Mouse (Mus musculus) midbrain, embryonic 15.5 days (tissue): ENCODE results near the gene Sv2b. TPM values are rescaled to one million over a fixed set of nuclear protein-coding genes. Genes with fewer than 3 reads are reported as not detected.
"Not testable (repeated sequence)": the region's sequence is repeated elsewhere in the genome, so short reads cannot be mapped to it uniquely, and the experiment has no call there.

Source experiments
- ATAC-seq: fragments of 200-750 bp; cut with Nextera tagmentation; replicated peaks from 2 replicates; pipeline ENCODE4 v1.8.0; 2017; ENCODE audit warnings: moderate TSS enrichment
- H3K27ac ChIP-seq: fragments of 300-500 bp; sonication (generic); 2 replicates; pipeline ENCODE4 v1.5.1; 2015; ENCODE audit warnings: mild to moderate bottlenecking, inconsistent platforms
- H3K27me3 ChIP-seq: fragments of 300-500 bp; sonication (generic); replicated peaks from 2 replicates; pipeline ENCODE4 v1.6.1; 2015; ENCODE audit warnings: inconsistent platforms
- H3K36me3 ChIP-seq: fragments of 300-500 bp; sonication (generic); replicated peaks from 2 replicates; pipeline ENCODE4 v1.6.1; 2015; ENCODE audit warnings: inconsistent platforms
- H3K4me1 ChIP-seq: fragments of 300-500 bp; sonication (generic); 2 replicates; pipeline ENCODE4 v1.6.1; 2015; ENCODE audit warnings: inconsistent platforms
- H3K4me2 ChIP-seq: fragments of 300-500 bp; sonication (generic); 2 replicates; pipeline ENCODE4 v1.6.1; 2015; ENCODE audit warnings: inconsistent platforms, mild to moderate bottlenecking, moderate library complexity
- H3K4me3 ChIP-seq: fragments of 300-500 bp; sonication (generic); 2 replicates; pipeline ENCODE4 v1.5.1; 2015; ENCODE audit warnings: mild to moderate bottlenecking, inconsistent platforms
- H3K9ac ChIP-seq: fragments of 300-500 bp; sonication (generic); 2 replicates; pipeline ENCODE4 v1.6.1; 2015; ENCODE audit warnings: mild to moderate bottlenecking, inconsistent platforms
- H3K9me3 ChIP-seq: fragments of 300-500 bp; sonication (generic); 2 replicates; pipeline ENCODE4 v1.6.1; 2016; ENCODE audit warnings: inconsistent platforms
- WGBS: fragments of 180-500 bp; shearing (Covaris S2); methylation state at CpG from one replicate; pipeline ENCODE4 v1.1.7; 2015; ENCODE audit warnings: mixed read lengths; 5-methylcytosine and 5-hydroxymethylcytosine counted together
- polyA plus RNA-seq: library from polyadenylated mRNA; unstranded; fragments of >200 nt; fragmentation: Nextera tagmentation; extraction: Ambion mirVana; gene quantifications from 2 replicates; pipeline ENCODE4 v1.2.1, GENCODE M21; 2015

The Sv2b gene
- polyA plus RNA-seq, 1 experiment from 2014 or later, result 7.1 TPM

DNA sequence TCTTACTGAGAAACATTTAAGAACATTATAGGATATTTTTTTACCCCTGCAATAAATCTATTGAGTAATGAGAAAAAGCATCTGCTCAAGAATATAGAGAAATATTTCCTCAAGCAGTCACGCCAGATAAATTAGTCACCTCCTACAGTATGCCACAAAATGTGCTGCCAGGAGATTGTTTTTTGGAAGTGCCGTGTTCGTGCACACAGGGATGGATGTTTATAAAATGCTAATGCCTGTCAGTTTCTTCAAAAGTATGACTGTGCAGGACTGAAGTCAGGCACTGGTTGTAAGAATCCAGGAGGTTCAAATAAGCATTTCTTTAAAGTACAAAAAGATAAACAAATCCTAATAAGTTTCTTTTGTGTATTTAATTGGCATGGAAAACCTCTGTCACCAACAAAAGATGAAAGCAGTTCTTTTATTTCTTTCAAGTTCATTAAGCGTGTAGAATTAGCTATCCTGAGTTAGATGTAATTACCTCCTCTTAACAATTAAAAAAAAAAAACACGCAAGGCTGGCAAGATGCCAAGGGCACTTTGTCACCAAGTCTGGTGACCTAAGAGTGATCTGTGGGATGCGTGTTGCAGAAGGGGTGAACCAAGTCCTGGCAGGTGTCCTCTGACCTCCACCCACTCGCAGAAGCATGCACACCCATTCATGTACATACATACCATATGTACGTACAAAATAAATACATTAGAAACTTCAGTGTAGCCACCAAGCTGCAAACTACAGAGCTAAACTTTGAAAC is 68.1 kb downstream of the Sv2b start:
- Histone ChIP-seq H3K36me3 (no peaks in the 10 kb centered on the region), H3K9ac (no peak overlapping the region), H3K4me2 (no peak overlapping the region), H3K4me3 (no peak overlapping the region), H3K4me1 (no peaks in the 10 kb centered on the region), H3K9me3 (no peaks in the 10 kb centered on the region), H3K27ac (no peak overlapping the region), H3K27me3 (no peaks in the 10 kb centered on the region)
- ATAC-seq, result no peak
- 41% methylated on average over 8 of the region's 8 CpGs for WGBS

DNA sequence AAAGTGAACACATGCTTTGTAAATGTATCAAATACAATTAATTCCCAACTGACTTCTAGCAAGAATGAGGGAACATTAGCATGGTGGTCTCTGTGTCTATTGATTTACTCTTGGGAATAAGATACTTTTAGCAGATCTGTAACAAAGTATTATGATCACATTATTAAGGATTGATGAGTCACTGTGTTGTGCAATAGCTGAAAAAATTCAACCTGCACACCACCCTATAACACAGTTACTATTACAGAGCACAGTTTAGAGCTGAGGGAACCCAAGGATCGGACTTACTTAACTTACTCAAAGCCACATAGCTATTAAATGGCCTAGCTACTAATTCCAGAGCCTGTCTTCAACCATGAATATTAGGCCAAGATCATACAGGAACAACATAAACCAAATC is 72.7 kb downstream of the Sv2b start:
- ATAC-seq, result no peak
- Histone ChIP-seq H3K4me3 (no peak overlapping the region), H3K27ac (no peak overlapping the region), H3K4me2 (no peak overlapping the region), H3K4me1 (no peaks in the 10 kb centered on the region), H3K27me3 (no peaks in the 10 kb centered on the region), H3K36me3 (no peaks in the 10 kb centered on the region), H3K9ac (no peak overlapping the region), H3K9me3 (no peaks in the 10 kb centered on the region)
- WGBS, result 91% methylated on average over 1 of the region's 1 CpGs

DNA sequence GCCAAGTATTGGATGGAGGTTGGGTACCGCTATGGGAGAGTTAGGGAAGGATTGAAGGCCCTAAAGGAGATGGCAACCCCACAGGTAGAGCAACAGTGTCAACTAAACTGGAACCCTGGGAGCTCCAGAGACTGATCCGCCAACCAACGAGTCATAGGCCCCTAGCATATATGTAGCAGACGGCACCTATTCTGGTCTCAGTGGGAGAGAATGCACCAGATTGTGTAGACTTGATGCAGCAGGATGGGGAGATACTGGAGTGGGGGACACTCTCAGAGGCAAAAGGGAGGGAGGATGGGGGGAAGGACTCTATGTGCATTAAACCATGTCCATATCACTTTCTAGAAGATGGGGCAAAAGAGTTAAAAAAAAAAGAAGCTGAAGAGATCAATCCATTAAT is 84.9 kb downstream of the Sv2b start:
- Histone ChIP-seq H3K36me3 (no peaks in the 10 kb centered on the region), H3K27me3 (no peaks in the 10 kb centered on the region), H3K4me2 (no peak overlapping the region), H3K4me3 (no peak overlapping the region), H3K9ac (no peak overlapping the region), H3K4me1 (no peaks in the 10 kb centered on the region), H3K27ac (no peak overlapping the region), H3K9me3 (no peaks in the 10 kb centered on the region)
- WGBS, result 94% methylated on average over 4 of the region's 4 CpGs
- ATAC-seq, result no peak

DNA sequence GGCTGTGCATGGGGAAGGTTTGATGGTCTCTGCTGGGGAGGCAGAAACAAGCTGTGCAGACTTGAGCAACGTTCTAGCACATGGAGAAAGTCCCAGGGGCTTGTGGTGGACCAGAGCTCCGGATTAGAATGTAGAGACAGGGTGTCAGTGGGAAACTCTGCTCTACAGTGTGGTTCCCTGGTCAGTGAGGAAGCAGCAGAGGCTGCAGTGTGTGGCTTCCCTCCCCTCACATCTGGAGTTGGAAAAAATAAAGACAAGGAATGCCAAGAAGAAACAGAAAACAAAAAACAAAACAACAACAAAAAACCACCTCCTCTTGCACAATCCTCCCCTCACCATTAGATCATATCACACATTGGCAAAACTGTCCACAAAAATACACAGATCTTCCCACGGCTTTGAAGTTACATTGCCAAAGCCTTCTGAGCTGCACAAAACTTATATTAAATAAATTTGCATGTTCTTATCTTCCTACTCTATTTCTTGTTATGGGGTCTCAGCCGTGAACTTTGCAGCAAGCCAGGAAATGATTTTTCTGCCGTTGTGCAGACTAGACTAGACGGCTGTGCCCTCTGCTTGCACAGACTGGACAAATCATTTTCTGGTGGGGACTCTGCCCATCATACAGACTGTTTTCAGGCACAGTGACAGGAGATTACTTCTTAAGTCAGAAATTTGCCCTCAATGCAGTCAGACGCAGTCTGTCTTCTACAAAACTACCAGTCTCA is 86.2 kb downstream of the Sv2b start:
- Histone ChIP-seq H3K4me3 (no peak overlapping the region), H3K27me3 (no peaks in the 10 kb centered on the region), H3K4me1 (no peaks in the 10 kb centered on the region), H3K9me3 (no peaks in the 10 kb centered on the region), H3K9ac (no peak overlapping the region), H3K4me2 (no peak overlapping the region), H3K27ac (no peak overlapping the region), H3K36me3 (no peaks in the 10 kb centered on the region)
- no peak for ATAC-seq
- 76% methylated on average over 7 of the region's 7 CpGs for WGBS

DNA sequence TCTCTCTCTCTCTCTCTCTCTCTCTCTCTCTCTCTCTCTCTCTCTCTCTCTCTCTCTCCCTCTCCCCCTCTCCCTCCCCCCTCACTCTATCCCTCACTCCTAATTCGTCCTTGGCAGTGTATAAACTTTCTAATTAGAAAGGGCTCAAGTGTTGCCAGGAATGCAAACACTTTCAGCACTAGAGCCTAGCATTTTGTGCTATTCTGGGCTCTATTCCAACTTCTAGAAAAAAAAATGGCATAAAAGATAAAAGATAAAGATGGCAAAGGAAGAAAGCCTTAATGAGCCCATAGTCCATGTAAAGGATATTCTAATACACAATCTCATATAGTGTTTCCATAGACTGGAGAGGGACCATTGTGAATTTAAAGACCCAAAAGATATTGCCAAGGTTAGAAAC is 88.3 kb downstream of the Sv2b start:
- Histone ChIP-seq H3K4me1 (no peaks in the 10 kb centered on the region), H3K36me3 (no peaks in the 10 kb centered on the region), H3K4me2 (no peak overlapping the region), H3K9ac (no peak overlapping the region), H3K27ac (no peak overlapping the region), H3K9me3 (no peaks in the 10 kb centered on the region), H3K27me3 (no peaks in the 10 kb centered on the region), H3K4me3 (no peak overlapping the region)
- ATAC-seq, result no peak
- WGBS, result 19% methylated on average over 1 of the region's 1 CpGs

DNA sequence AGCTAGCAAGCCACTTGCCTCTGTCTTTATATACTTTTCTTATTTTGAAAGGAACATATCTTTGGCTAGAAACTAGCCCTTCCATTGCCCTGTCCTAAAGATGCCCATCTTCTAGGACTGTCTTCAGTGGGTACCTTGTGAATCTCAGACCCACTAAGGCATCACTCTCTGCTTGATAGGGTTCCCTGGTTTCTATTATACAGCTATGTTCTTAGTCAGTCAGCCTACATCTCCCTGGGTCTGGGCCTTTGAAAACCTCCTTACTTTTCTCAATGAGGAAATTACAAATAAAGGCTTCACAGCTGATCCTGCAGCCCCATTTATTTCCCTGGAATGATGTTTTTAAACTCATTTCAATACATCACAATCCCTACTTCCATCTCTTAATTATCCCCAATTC is 88.8 kb downstream of the Sv2b start:
- Histone ChIP-seq H3K4me1 (no peaks in the 10 kb centered on the region), H3K4me2 (no peak overlapping the region), H3K9ac (no peak overlapping the region), H3K4me3 (no peak overlapping the region), H3K36me3 (no peaks in the 10 kb centered on the region), H3K27ac (no peak overlapping the region), H3K27me3 (no peaks in the 10 kb centered on the region), H3K9me3 (no peaks in the 10 kb centered on the region)
- ATAC-seq, result no peak

DNA sequence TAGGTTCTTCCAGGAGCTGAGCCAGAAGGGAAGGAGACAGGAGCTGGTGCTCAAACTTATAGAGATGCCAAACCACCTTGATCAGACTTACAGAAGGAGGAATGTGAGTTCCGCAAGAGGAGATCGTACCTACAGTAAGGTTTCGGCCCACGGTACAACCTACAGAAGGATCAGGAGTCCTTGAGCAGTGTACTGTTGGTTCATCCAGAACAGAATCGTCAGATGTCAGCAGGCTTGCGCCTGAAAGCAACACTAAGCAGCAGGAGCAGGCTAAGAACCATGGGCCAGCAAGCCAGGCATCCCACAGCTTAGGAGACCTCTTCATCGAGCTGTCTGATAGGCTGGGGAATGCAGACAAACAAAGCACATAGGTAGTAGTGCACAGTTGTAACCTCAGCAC is 92.9 kb downstream of the Sv2b start:
- H3K4me1 ChIP-seq, result no peaks in the 10 kb centered on the region
- H3K4me2 ChIP-seq, result no peak overlapping the region
- H3K4me3 ChIP-seq, result no peak overlapping the region
- H3K27ac ChIP-seq, result no peak overlapping the region
- 86% methylated on average over 7 of the region's 7 CpGs for WGBS
- H3K27me3 ChIP-seq, result no peaks in the 10 kb centered on the region
- no peaks in the 10 kb centered on the region for H3K36me3 ChIP-seq
- no peaks in the 10 kb centered on the region for H3K9me3 ChIP-seq
- no peak overlapping the region for H3K9ac ChIP-seq
- no peak for ATAC-seq

DNA sequence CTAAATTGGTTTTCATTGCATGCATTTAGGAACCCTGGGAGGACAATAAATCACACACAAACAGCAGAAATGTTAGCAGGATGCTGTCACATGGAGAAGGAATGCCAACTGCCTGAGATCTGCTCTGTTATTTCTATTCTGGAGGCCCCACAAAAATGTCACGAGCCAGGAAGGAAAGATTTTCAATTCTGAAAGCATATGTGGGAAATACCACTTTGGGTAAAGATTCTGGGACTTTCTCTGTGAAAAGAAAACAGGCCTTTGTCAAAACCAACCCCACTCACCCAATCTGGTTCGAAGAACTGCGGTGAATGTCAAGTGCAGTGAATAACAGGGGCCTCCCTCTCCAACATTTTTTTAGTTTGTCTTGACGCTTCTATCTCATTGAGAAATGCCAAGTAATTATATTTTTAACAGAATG is 99.8 kb downstream of the Sv2b start:
- H3K9me3 ChIP-seq, result no peaks in the 10 kb centered on the region
- no peaks in the 10 kb centered on the region for H3K4me1 ChIP-seq
- ATAC-seq, result no peak
- no peak overlapping the region for H3K9ac ChIP-seq
- H3K27ac ChIP-seq, result no peak overlapping the region
- H3K4me3 ChIP-seq, result no peak overlapping the region
- H3K36me3 ChIP-seq, result no peaks in the 10 kb centered on the region
- 52% methylated on average over 4 of the region's 4 CpGs for WGBS
- H3K4me2 ChIP-seq, result no peak overlapping the region
- H3K27me3 ChIP-seq, result no peaks in the 10 kb centered on the region

DNA sequence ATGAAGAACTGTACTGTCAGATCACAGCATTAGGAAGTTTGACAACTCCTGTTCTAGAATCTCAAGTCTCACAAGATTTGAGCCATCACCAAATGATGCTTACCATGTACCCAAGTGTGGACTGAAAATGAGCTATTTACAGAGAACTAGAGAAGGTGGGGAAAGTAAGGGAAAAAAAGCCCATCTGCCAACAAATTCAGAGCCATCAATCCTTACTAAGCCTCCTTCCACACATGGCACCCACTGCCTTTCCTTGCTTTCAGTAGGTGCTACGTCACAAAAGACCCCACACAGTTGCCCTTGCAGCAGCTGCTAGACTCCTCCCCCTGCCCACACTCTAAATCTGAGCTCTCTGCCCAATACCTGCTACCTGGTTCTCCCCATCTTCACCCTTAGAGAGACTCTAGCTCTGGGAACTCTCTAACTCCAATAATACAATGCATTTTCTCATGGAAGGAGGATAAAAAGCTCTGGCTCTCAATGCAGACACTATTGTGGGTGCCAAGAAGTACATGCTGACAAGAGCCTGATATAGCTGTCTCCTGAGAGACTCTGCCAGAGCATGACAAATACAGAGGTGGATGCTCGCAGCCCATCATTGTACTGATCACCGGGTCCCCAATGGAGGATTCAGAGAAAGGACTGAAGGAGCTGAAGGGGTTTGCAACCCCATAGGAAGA is 101.0 kb downstream of the Sv2b start:
- Histone ChIP-seq H3K4me3 (no peak overlapping the region), H3K9me3 (no peaks in the 10 kb centered on the region), H3K4me1 (no peaks in the 10 kb centered on the region), H3K27me3 (no peaks in the 10 kb centered on the region), H3K4me2 (no peak overlapping the region), H3K36me3 (no peaks in the 10 kb centered on the region), H3K9ac (no peak overlapping the region), H3K27ac (no peak overlapping the region)
- ATAC-seq, result no peak
- 72% methylated on average over 3 of the region's 3 CpGs for WGBS

DNA sequence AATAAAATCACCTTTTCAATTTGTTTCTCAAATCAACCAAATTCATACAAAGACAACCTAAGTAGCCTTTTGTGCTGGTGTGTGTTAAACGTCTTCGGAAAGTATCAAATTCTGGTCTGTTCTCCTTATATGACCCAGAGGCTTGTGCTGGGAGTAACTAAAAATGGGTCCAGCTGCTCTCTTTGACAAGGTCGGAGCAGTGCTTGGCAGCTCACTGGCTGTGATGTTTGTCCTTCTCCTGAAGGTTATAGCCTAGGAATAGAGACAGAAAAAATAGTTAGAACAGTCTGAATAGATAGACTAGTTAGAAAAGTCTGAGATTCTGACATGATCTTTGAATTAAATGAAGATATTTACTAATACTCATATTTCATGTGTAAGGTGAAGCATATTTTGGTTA is 102.4 kb downstream of the Sv2b start:
- no peak for ATAC-seq
- no peaks in the 10 kb centered on the region for H3K4me1 ChIP-seq

DNA sequence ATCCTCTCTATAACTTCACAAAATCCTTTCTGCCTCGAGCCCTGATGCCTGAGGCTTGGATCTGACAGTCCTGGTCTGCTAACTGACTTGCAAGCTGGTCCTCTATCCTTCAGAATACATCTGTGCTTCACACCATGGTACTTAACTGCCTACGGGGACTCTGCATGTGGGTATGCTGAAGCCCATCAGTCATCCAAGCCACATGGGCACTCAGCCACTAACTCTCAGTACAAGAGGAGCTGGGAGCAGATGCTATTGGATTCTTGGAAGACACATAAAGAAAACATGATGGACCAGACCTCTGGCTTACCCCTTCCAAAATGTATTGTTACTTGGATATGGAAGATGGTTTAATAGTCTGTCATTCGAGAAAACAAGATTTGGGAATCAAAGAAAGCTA is 103.7 kb downstream of the Sv2b start:
- Histone ChIP-seq H3K27me3 (no peaks in the 10 kb centered on the region), H3K4me2 (no peak overlapping the region), H3K4me1 (no peaks in the 10 kb centered on the region), H3K36me3 (no peaks in the 10 kb centered on the region), H3K9me3 (no peaks in the 10 kb centered on the region), H3K27ac (no peak overlapping the region), H3K4me3 (no peak overlapping the region), H3K9ac (no peak overlapping the region)
- 83% methylated on average over 3 of the region's 3 CpGs for WGBS
- no peak for ATAC-seq

More for the DNA sequence above, 102.4 kb downstream of the Sv2b start:
- H3K9ac ChIP-seq, result no peak overlapping the region
- H3K9me3 ChIP-seq, result no peaks in the 10 kb centered on the region
- no peak overlapping the region for H3K4me2 ChIP-seq
- no peak overlapping the region for H3K4me3 ChIP-seq
- H3K36me3 ChIP-seq, result no peaks in the 10 kb centered on the region
- H3K27ac ChIP-seq, result no peak overlapping the region
- no peaks in the 10 kb centered on the region for H3K27me3 ChIP-seq
- WGBS, result 85% methylated on average over 3 of the region's 3 CpGs

DNA sequence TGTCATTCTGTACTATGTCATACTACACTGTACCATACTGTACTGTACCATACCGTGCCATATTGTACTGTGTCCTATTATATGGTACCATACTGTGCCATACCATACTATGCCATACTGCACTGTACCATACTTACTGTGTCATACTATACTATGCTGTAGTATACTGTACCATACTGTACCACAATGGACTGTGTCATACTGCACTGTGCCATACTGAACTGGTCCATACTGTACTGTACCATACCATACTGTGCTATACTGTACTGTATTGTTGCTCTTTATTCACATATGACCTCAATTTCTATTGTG is 114.2 kb downstream of the Sv2b start:
- not testable (repeated sequence) for H3K36me3 ChIP-seq, H3K4me2 ChIP-seq, H3K9ac ChIP-seq, H3K9me3 ChIP-seq, H3K27me3 ChIP-seq, H3K4me3 ChIP-seq, H3K27ac ChIP-seq, H3K4me1 ChIP-seq
- ATAC-seq, result peak; percentile 39; the same call in 1 of the 2 replicates
- 100% methylated on average over 1 of the region's 1 CpGs for WGBS
